Mouse (Mus musculus): ENCODE measurements around the gene Dnajb3. TPM values are rescaled to one million over a fixed set of nuclear protein-coding genes. Genes with fewer than 3 reads are reported as not detected.

Gene Dnajb3
- total RNA-seq, 2 experiments from 2014 or later = 0.84 to 1.1 TPM

Other genes starting within 250 kb of the Dnajb3 start
- 10 to 100 TPM; 23.7 to 24.6 TPM for gene Usp40, start 197.2 kb downstream of the Dnajb3 start, total RNA-seq (2021)
- not detected for gene Ugt1a10, start 150.4 kb downstream of the Dnajb3 start, total RNA-seq (2021)
- not detected for gene Ugt1a9, start 135.0 kb downstream of the Dnajb3 start, total RNA-seq (2021)
- not detected for gene Ugt1a8, start 118.0 kb downstream of the Dnajb3 start, total RNA-seq (2021)
- 1 to 10 TPM; 1.3 to 1.7 TPM for gene Ugt1a7c, start 110.7 kb downstream of the Dnajb3 start, total RNA-seq (2021)
- under 1 TPM in 1 of 2 experiments, not detected in 1; 0.72 TPM for gene Ugt1a6b, start 102.5 kb downstream of the Dnajb3 start, total RNA-seq (2021)
- gene Ugt1a6a, start 71.0 kb downstream of the Dnajb3 start, total RNA-seq (2021) = 1 to 10 TPM; 2.2 to 2.7 TPM
- gene Ugt1a5, start 39.8 kb downstream of the Dnajb3 start, total RNA-seq (2021) = under 1 TPM; 0.12 to 0.20 TPM
- not detected for gene Ugt1a2, start 5.2 kb downstream of the Dnajb3 start, total RNA-seq (2021)
- not detected for gene Ugt1a1, start 6.2 kb upstream of the Dnajb3 start, total RNA-seq (2021)
- under 1 TPM in 1 of 2 experiments, not detected in 1; 0.10 TPM for gene Mroh2a, start 21.2 kb upstream of the Dnajb3 start, total RNA-seq (2021)
- 10 to 100 TPM; 43.5 to 44.5 TPM for gene Hjurp, start 71.9 kb upstream of the Dnajb3 start, total RNA-seq (2021)
- not detected for gene Trpm8, start 71.9 kb upstream of the Dnajb3 start, total RNA-seq (2021)
- gene Spp2, start 201.2 kb upstream of the Dnajb3 start, total RNA-seq (2021) = not detected